Mouse (Mus musculus) heart, postnatal 0 days (tissue): ENCODE measurements around the gene Trak1.

Source experiments
- CTCF ChIP-seq: IDR thresholded peaks from 2 replicates; pipeline ENCODE4 v1.5.1; 2016; ENCODE audit warnings: antibody characterized with exemption, control low read depth, low read depth
- EP300 ChIP-seq: IDR thresholded peaks from 2 replicates; pipeline ENCODE4 v1.6.1; 2016; ENCODE audit warnings: antibody characterized with exemption, low read depth

DNA sequence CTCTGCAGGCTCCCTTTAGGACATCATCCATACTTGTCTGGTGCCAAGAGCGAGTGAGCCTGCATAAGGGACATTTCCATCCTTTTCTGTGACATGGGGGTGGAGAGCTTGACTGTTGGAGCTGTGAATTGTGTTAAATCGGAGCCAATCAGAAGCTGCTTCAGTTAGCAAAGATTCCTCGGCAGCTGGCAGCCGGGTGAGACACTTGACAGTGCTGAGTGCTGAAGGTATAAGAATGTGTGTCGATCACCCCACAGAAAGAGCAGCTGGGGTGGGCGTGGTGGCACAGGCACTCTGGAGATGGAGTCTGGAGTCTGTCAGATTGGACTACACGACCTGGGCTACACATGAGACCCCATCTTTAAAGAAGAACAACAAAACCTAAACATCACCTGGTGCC lies 13.2 kb downstream of the Trak1 start:
- TF ChIP-seq EP300 (no peak), CTCF (no peak)
